Mouse (Mus musculus) liver, embryonic 14.5 days (tissue): ENCODE measurements around the gene Olfr102. TPM values are rescaled to one million over a fixed set of nuclear protein-coding genes. Genes with fewer than 3 reads are reported as not detected.

Experiments used
- ATAC-seq: fragments of 200-750 bp; cut with Nextera tagmentation; 2 replicates; pipeline ENCODE4 v1.8.0; 2017; ENCODE audit warnings: moderate number of reproducible peaks, mild to moderate bottlenecking, moderate library complexity; ENCODE audit not compliant: insufficient read depth
- DNase-seq, 3 experiments: peaks; one replicate each; pipeline ENCODE4 v3.0.0-alpha.2; 2012 to 2013; ENCODE audit warnings: low read depth in 3 of 3, low spot score in 3 of 3
- H3K27ac ChIP-seq: fragments of 300-500 bp; sonication (generic); 2 replicates; pipeline ENCODE4 v1.5.1; 2014; ENCODE audit warnings: moderate library complexity, mild to moderate bottlenecking, control low read depth, inconsistent platforms
- H3K27me3 ChIP-seq: fragments of 300-500 bp; sonication (generic); 2 replicates; pipeline ENCODE4 v1.6.1; 2014; ENCODE audit warnings: mild to moderate bottlenecking, low read length, moderate library complexity; ENCODE audit not compliant: control insufficient read depth, insufficient read depth
- H3K36me3 ChIP-seq: fragments of 300-500 bp; sonication (generic); replicated peaks from 2 replicates; pipeline ENCODE4 v1.6.1; 2014; ENCODE audit warnings: low read depth; ENCODE audit not compliant: control insufficient read depth, insufficient read depth
- H3K4me1 ChIP-seq, 2 experiments: fragments of 200-500 bp in 1 of 2; fragments of 300-500 bp in 1 of 2; sonication (generic) in 1 of 2; replicated peaks; 2 replicates each; pipeline ENCODE4 v1.6.1; 2012 to 2014; ENCODE audit warnings: antibody characterized with exemption in 1 of 2, inconsistent platforms in 1 of 2, low read length in 1 of 2; ENCODE audit not compliant: control insufficient read depth in 2 of 2, insufficient read depth in 2 of 2
- H3K4me2 ChIP-seq: fragments of 300-500 bp; sonication (generic); 2 replicates; pipeline ENCODE4 v1.6.1; 2014; ENCODE audit warnings: low read depth, mild to moderate bottlenecking, control low read depth, moderate library complexity
- H3K4me3 ChIP-seq, 2 experiments: fragments of 200-500 bp in 1 of 2; fragments of 300-500 bp in 1 of 2; sonication (generic) in 1 of 2; 2 replicates each; pipeline ENCODE4 v1.5.1; 2012 to 2014; ENCODE audit warnings: low read depth in 2 of 2, low read length in 2 of 2, mild to moderate bottlenecking in 2 of 2, control low read depth in 1 of 2, inconsistent platforms in 1 of 2, moderate library complexity in 1 of 2; ENCODE audit not compliant: insufficient read depth in 1 of 2
- H3K9ac ChIP-seq: fragments of 300-500 bp; sonication (generic); replicated peaks from 2 replicates; pipeline ENCODE4 v1.6.1; 2014; ENCODE audit warnings: mild to moderate bottlenecking, control low read depth, moderate library complexity
- H3K9me3 ChIP-seq: fragments of 300-500 bp; sonication (generic); 2 replicates; pipeline ENCODE4 v1.6.1; 2016; ENCODE audit warnings: low read length, mixed read lengths; ENCODE audit not compliant: control insufficient read depth
- CTCF ChIP-seq: IDR thresholded peaks from 2 replicates; pipeline ENCODE4 v1.5.1; 2016; ENCODE audit warnings: antibody characterized with exemption, low read depth, control low read depth
- EP300 ChIP-seq: IDR thresholded peaks from 2 replicates; pipeline ENCODE4 v1.6.1; 2016; ENCODE audit warnings: antibody characterized with exemption, low read depth
- WGBS: fragments of 180-500 bp; shearing (Covaris S2); extraction: QIAGEN DNeasy Blood & Tissue Kit; methylation state at CpG from one replicate; pipeline ENCODE4 v1.1.7; 2014; ENCODE audit not compliant: insufficient replicate concordance; 5-methylcytosine and 5-hydroxymethylcytosine counted together
- polyA plus RNA-seq, 2 experiments: library from polyadenylated mRNA; depleted of rRNA in 1 of 2; stranded (reverse) in 1 of 2; unstranded in 1 of 2; fragments of >200 nt; fragmentation: Nextera tagmentation in 1 of 2; extraction: Ambion mirVana in 1 of 2; gene quantifications; 2 replicates each; pipeline versions ENCODE4 v1.2.1 to v1.2.3; 2012 to 2014

The Olfr102 gene
- polyA plus RNA-seq (2012; rRNA removed) (not detected in 2 replicates), polyA plus RNA-seq (2014; fragmentation: Nextera tagmentation; extraction: Ambion mirVana) (not detected in 2 replicates)

DNA sequence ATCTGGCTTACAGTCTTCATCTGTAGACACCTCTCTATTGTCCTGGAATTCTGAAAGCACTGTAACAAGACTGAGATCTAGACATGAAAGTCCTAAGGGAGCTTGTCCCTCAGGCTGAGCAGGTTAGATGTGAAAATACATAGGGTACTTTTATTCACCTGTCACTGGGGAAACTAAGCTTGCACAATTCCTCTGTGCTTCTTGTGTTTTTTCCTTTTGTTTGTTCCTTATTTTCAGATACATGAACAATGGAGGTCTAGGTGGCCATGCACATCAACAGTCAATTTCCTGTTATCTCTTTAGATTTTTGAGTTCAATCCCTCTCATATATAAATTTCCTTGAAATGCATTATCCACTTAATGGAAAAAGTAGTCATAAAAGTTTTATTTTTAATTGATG, at the start of gene Olfr102:
Gene Olfr102, minus strand, starts transcription at position 101 of the 400 bp plus-strand sequence.
- H3K27ac ChIP-seq, result no peak within 1 kb of the TSS
- H3K4me2 ChIP-seq, result no peak within 1 kb of the TSS
- H3K4me1 ChIP-seq, result no peaks in the 10 kb centered on the region
- no peak within 1 kb of the TSS for H3K4me3 ChIP-seq
- ATAC-seq (no peak), DNase-seq (no peak)
- no peaks in the 10 kb centered on the region for H3K36me3 ChIP-seq
- TF ChIP-seq EP300 (no peak), CTCF (no peak)
- H3K9ac ChIP-seq, result no peak within 1 kb of the TSS
- H3K27me3 ChIP-seq, result no peaks in the 10 kb centered on the region
- no peaks in the 10 kb centered on the region for H3K9me3 ChIP-seq

DNA sequence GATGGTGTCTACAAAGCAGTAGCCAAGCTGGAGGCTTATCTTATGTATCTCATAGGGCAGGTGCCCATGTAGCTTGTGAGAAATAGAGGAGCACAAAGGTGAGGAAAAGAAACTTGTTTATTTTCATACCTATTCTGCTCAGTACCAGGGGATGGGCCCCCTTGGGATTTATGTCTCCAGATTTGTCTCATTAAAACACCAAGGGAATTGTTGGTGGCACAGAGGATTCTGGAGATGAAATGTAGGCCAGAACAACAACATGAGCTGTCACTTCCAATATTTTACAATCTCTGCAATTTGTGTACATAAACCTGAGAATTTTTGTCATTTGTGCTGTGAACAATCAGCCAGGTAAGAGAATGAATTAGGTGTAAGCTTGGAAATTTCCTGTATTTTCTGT, 42.4 kb upstream of the Olfr102 start, which contains the start of gene Olfr104-ps:
Gene Olfr104-ps, plus strand, starts transcription at position 301 of the 400 bp plus-strand sequence.
- Histone ChIP-seq H3K27ac (no peak within 1 kb of the TSS), H3K4me1 (no peaks in the 10 kb centered on the region), H3K4me3 (no peak within 1 kb of the TSS), H3K27me3 (no peaks in the 10 kb centered on the region), H3K4me2 (no peak within 1 kb of the TSS), H3K9ac (no peak within 1 kb of the TSS), H3K36me3 (no peaks in the 10 kb centered on the region), H3K9me3 (no peaks in the 10 kb centered on the region)
- DNase-seq, result no peak
- TF ChIP-seq CTCF, result no peak
- TF ChIP-seq EP300, result no peak
- ATAC-seq, result no peak

DNA sequence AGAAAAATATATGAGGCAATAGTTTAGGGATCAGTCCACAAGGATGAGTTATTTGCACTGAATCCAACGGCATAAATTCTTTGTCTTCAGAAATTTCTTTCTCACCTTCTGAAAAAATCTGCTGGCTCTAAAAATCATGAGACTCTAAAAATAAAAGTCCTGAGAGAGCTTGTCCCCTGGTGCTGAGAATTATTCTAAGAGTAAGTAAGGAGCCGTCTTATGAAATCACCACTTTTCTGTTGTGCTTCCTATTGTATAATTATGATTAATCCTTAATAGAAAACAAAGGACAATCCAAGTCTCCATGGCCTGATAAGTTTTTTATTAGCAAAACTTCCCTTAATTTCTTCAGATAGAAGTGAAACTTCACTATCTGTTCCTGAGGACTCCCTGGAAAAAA, 22.7 kb upstream of the Olfr102 start, which contains the start of gene Olfr103:
Gene Olfr103, minus strand, starts transcription at position 101 of the 400 bp plus-strand sequence.
- H3K4me3 ChIP-seq, result no peak within 1 kb of the TSS
- no peaks in the 10 kb centered on the region for H3K9me3 ChIP-seq
- no peak within 1 kb of the TSS for H3K9ac ChIP-seq
- no peaks in the 10 kb centered on the region for H3K27me3 ChIP-seq
- TF ChIP-seq CTCF, result no peak
- TF ChIP-seq EP300, result no peak
- DNase-seq, result no peak
- H3K36me3 ChIP-seq, result no peaks in the 10 kb centered on the region
- 54% methylated on average over 2 of the region's 2 CpGs for WGBS
- no peak within 1 kb of the TSS for H3K27ac ChIP-seq
- no peaks in the 10 kb centered on the region for H3K4me1 ChIP-seq
- no peak within 1 kb of the TSS for H3K4me2 ChIP-seq
- no peak for ATAC-seq

DNA sequence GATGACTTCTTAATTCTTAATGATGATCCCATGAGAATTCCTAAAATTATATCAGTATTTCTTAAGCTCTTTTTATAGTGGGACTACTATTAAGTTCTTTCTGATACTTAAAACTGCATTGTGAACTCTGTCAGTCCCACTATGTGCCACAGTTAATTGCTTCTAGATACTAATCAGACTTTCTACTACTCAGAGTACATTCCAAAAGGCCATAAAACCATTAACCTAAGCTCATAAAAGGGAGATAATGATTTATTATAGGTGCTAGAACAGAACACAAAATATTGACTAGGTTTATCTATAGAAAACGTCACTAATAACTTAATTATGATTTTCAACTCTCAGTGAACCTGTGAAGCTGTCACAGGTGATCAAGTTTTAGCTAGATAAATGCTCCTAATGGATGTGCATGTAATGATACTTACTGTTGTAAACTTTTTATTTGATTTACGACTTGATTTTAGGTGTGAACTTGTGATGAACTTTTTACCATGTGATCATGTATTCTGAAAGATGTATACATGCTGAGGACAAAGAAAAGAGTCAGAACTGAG, 6.6 kb downstream of the Olfr102 start:
- no peak overlapping the region for H3K4me2 ChIP-seq
- no peak for DNase-seq
- TF ChIP-seq EP300, result no peak
- TF ChIP-seq CTCF, result no peak
- H3K4me1 ChIP-seq, result no peaks in the 10 kb centered on the region
- no peaks in the 10 kb centered on the region for H3K36me3 ChIP-seq
- H3K9ac ChIP-seq, result no peak overlapping the region
- no peak overlapping the region for H3K27ac ChIP-seq
- no peak overlapping the region for H3K4me3 ChIP-seq
- H3K27me3 ChIP-seq, result no peaks in the 10 kb centered on the region
- ATAC-seq, result no peak
- H3K9me3 ChIP-seq, result no peaks in the 10 kb centered on the region
- 27% methylated on average over 2 of the region's 2 CpGs for WGBS

DNA sequence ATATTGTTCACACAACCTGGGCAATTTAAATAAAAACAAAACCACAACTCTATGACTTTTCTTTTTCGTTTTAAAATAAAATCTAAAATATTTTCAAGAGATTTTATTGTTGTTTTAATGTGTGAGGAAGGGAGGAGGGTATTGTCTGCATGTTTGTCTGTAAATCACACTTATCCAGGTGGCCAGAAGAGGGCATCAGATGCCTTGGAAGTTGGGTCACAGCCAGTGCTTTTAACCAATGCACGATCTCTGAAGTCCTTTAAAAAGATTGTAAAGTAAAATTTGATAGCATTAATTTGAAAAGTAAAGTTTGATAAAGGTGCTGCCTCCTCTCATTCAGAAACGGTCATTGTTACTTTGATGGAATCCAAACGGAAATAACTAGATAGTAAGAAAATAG, 8.4 kb downstream of the Olfr102 start:
- Histone ChIP-seq H3K27ac (no peak overlapping the region), H3K4me3 (no peak overlapping the region), H3K9ac (no peak overlapping the region), H3K36me3 (no peaks in the 10 kb centered on the region), H3K4me2 (no peak overlapping the region), H3K27me3 (no peaks in the 10 kb centered on the region), H3K4me1 (no peaks in the 10 kb centered on the region), H3K9me3 (no peaks in the 10 kb centered on the region)
- DNase-seq (no peak), ATAC-seq (no peak)
- WGBS, result 24% methylated on average over 4 of the region's 4 CpGs
- no peak for TF ChIP-seq EP300
- TF ChIP-seq CTCF, result no peak
